Mouse (Mus musculus) heart, adult 10 weeks (tissue): ENCODE measurements around the gene Utp11. TPM values are rescaled to one million over a fixed set of nuclear protein-coding genes. Genes with fewer than 3 reads are reported as not detected.

Experiments
- polyA plus RNA-seq: library from polyadenylated mRNA; stranded (reverse); fragments of 350-450 nt; fragmentation: Illumina TruSeq; extraction: RNeasy Lipid Tissue Mini Kit (QIAGEN cat#74804); gene quantifications from one replicate; pipeline ENCODE4 v1.2.3, GENCODE M21; 2014; ENCODE audit warnings: low read depth, low replicate concordance

The Utp11 gene
- 18.4 TPM for polyA plus RNA-seq

GRCm38 (mm10) chr4:124693135-124693894, at the start of gene Utp11:
TSS of gene Utp11 (minus strand) at chr4:124693600.

DNA sequence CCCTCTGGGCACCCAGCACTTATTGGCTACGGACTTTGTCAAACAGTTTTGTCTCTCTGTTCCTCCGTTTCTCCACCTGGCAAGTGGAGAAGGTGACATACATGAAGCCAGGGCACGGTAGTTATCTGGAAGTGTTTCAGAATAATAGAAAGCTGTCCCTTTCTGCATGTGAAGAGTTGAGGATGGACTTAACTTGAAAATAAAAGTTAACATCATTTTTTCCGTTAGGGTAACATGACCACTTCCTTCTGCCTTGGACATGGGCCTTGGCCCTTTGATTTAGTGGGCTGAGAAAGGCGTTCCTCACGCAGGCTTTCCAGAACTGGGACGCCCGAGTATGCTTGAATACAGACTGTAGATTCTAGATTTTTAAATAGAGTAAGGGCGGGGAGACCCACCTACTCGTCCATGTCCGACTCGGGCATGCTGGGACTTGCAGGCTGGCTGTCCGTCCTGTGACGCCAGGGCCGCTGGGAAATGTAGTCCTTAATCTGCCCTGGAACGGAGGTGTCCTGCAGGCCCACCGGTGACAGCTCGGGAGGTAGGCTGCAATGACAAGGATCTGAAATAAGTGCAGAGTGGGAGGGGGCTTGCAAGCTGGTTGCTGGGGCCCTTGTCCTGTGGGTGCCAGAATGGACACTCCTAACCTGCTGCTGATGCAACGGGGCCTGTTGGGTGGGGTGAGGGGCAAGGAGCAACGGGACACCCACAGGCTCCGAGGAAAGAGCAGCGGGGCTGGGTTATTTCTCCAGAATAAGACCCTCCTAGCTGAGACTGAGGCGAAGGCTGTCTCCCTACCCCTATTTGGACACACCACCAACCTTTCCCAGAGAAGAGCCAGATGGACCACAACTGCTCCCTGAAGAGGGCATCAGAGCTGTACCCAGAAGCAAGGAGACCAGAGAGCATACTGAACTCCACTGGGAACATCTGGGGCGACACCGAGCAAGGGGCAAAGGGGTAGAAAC, 48.3 kb upstream of the Utp11 start, which contains the start of gene Inpp5b:
Inpp5b (plus strand) TSS at position 475 of the 968 bp plus-strand sequence.

DNA sequence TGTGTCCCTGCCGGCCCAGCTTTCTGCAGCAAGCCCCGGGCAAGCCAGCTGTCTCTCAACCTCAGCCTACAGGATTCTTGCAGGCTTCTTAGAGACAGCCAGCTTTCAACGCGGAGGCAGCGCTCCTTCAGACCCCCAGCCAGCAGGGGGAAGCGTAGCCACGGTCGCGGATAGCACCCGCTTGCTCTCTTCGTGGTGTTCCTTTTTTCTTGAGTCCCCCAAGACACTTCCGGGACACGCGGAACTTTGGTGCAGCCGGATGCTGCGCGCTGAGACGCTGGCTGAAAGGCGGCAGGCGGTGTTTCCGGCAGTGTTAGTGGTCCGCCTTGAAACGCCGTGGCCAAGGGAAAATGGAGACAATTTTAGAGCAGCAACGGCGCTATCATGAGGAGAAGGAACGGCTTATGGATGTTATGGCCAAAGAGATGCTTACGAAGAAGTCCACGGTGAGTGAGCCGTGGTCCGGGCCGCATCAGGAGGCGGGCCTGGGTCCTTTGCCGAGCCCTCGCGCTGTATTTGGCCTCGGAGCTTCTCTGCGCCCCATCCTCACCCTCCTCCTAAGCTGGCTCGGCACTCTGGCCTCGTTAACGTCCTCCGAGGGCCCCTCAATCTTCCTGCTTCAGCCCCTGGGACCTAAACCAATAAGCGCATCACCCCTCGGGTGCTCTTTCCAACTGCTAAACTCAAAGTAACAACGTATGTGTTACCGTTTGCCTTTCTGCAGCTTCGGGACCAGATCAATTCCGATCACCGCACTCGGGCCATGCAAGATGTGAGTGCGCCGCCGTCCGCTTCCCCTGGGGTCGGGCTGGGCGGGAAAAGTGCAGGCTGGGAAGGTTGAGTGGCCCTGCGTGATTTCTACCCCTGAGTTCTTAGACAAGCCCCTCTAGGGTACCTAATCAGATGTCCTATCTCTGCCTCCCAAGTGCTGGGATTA, 21.4 kb upstream of the Utp11 start, which contains the start of gene Sf3a3:
Sf3a3 (plus strand) TSS at position 232 of the 937 bp plus-strand sequence.

DNA sequence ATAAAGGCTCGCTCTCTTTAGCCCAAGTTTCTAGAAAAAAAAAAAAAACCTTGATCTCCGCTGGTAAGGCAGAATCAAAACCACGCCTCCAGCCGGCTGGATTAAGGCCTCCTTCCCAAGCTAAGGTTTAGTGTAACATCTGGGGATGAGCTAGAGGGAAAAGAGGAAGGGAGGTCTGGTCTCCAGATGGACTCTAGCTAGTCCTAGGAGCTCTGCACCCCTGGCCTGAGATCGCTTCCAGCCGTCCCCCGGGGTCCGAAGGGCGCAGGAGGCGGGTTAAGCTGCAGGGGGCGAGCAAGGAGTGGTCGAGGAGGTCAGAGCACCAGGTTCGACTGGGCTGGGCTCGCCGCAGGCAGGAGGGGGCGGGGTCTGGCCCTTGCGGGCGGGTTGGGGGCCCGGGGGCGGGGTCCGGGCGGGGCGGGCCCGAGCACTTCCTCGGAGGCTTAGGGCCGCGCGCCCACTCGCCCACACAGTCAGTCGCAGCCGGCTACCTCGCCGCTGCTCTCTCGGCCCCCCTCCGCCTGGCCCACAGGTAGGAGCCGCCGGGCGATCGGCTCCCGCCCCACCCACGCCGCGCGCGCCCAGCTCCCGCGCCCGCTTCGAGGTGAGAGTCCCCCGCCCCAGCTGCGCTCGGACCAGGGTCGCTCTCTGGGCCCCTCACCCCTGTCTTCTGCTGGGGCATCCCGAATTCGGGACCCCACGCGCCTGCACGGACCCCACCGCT, 7.0 kb upstream of the Utp11 start, which contains the start of gene Fhl3:
Fhl3 (plus strand) TSS at position 454 of the 724 bp plus-strand sequence.

DNA sequence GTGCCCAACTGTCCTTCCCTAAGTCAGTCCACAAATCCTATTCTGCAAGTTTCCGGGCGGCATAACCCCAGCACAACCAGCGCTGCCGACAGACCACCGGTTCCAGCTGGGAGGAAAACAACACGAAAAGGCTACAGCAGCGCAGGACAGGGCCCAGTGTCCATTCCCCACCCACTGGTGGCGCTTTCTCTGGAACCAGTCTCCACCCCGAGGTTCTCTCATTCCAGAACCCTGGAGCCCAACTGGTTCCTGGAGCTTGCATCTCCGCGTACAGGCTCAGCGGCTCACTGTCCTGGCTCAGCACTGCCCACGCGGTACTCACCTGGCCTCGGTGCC, 36.9 kb downstream of the Utp11 start, which contains the start of gene Pou3f1:
Pou3f1 (plus strand) TSS at position 290 of the 336 bp plus-strand sequence.

Other genes starting within 250 kb of the Utp11 start
- gene 3100002H09Rik, start 82.8 kb downstream of the Utp11 start, polyA plus RNA-seq, result not detected
- gene Pou3f1, start 36.8 kb downstream of the Utp11 start, polyA plus RNA-seq, result not detected
- 5.1 TPM for gene Fhl3, start 7.1 kb upstream of the Utp11 start, polyA plus RNA-seq
- gene Sf3a3, start 21.2 kb upstream of the Utp11 start, polyA plus RNA-seq, result 25.4 TPM
- gene Inpp5b, start 48.2 kb upstream of the Utp11 start, polyA plus RNA-seq, result 14.0 TPM
- 9.6 TPM for gene Mtf1, start 108.5 kb upstream of the Utp11 start, polyA plus RNA-seq
- gene Yrdc, start 157.1 kb upstream of the Utp11 start, polyA plus RNA-seq, result 25.6 TPM
- gene 1110065P20Rik, start 157.6 kb upstream of the Utp11 start, polyA plus RNA-seq, result 20.3 TPM
- 0.42 TPM for gene Maneal, start 168.6 kb upstream of the Utp11 start, polyA plus RNA-seq
- gene Epha10, start 187.3 kb upstream of the Utp11 start, polyA plus RNA-seq, result not detected
- 9.6 TPM for gene 9930104L06Rik, start 243.4 kb upstream of the Utp11 start, polyA plus RNA-seq
- 0.55 TPM for gene Cdca8, start 245.7 kb upstream of the Utp11 start, polyA plus RNA-seq